Mouse (Mus musculus) liver, adult (tissue): Measurements from ENCODE around the gene Cux1.

Experiments used
- GATA4 ChIP-seq: IDR thresholded peaks from 2 replicates; pipeline ENCODE4 v1.6.1; 2014; ENCODE audit warnings: mild to moderate bottlenecking, low read length; ENCODE audit not compliant: insufficient replicate concordance

Cux1 gene

GRCm38 (mm10) chr5:136567176-136568025 is at the start of gene Cux1:
TSS of gene Cux1 (minus strand) at chr5:136567490.
- no peak for TF ChIP-seq GATA4

GRCm38 (mm10) chr5:136612391-136612790 is 45.1 kb upstream of the Cux1 start:
- no peak for TF ChIP-seq GATA4

- no peak for TF ChIP-seq GATA4
Observed at GRCm38 (mm10) chr5:136608814-136609434, 41.6 kb upstream of the Cux1 start.

- no peak for TF ChIP-seq GATA4
Observed at GRCm38 (mm10) chr5:136605144-136605543, 37.9 kb upstream of the Cux1 start.

- no peak for TF ChIP-seq GATA4
Observed at GRCm38 (mm10) chr5:136603176-136603964, 36.1 kb upstream of the Cux1 start.

GRCm38 (mm10) chr5:136600511-136600910 is 33.2 kb upstream of the Cux1 start:
- TF ChIP-seq GATA4 = no peak

- no peak for TF ChIP-seq GATA4
Observed at GRCm38 (mm10) chr5:136594896-136595540, 27.7 kb upstream of the Cux1 start.

- TF ChIP-seq GATA4 = no peak
Observed at GRCm38 (mm10) chr5:136591816-136592499, 24.7 kb upstream of the Cux1 start.

GRCm38 (mm10) chr5:136589002-136589401 is 21.7 kb upstream of the Cux1 start:
- TF ChIP-seq GATA4 = no peak

- TF ChIP-seq GATA4 = no peak
Observed at GRCm38 (mm10) chr5:136588471-136588870, 21.2 kb upstream of the Cux1 start.

GRCm38 (mm10) chr5:136584676-136585285 is 17.5 kb upstream of the Cux1 start:
- no peak for TF ChIP-seq GATA4

- TF ChIP-seq GATA4 = no peak
Observed at GRCm38 (mm10) chr5:136583666-136584464, 16.6 kb upstream of the Cux1 start.

- no peak for TF ChIP-seq GATA4
Observed at GRCm38 (mm10) chr5:136583256-136583655, 16.0 kb upstream of the Cux1 start.
